Mouse (Mus musculus) kidney, postnatal 0 days (tissue): ENCODE measurements at regions not wholly inside any gene's neighbourhood (a gene's known extent, or its start where the extent isn't known, plus 50 kb on each side); places are given as distances from the start of the nearest gene placed in this dataset.

Experiments used
- ATAC-seq: fragments of 200-750 bp; cut with Nextera tagmentation; replicated peaks from 2 replicates; pipeline ENCODE4 v1.8.0; 2017; ENCODE audit warnings: low read depth, moderate number of reproducible peaks, moderate TSS enrichment, moderate library complexity; ENCODE audit not compliant: low FRiP score
- DNase-seq: peaks from one replicate; pipeline ENCODE4 v3.0.0-alpha.2; 2016; ENCODE audit warnings: low spot score
- H3K27ac ChIP-seq: fragments of 300-500 bp; sonication (generic); 2 replicates; pipeline ENCODE4 v1.5.1; 2014; ENCODE audit warnings: mild to moderate bottlenecking
- H3K27me3 ChIP-seq: fragments of 300-500 bp; sonication (generic); 2 replicates; pipeline ENCODE4 v1.6.1; 2014; ENCODE audit warnings: low read length, mixed read lengths; ENCODE audit not compliant: insufficient read depth
- H3K36me3 ChIP-seq: fragments of 300-500 bp; sonication (generic); 2 replicates; pipeline ENCODE4 v1.6.1; 2014; ENCODE audit warnings: low read length, mixed read lengths; ENCODE audit not compliant: insufficient read depth
- H3K4me1 ChIP-seq: fragments of 300-500 bp; sonication (generic); replicated peaks from 2 replicates; pipeline ENCODE4 v1.6.1; 2014; ENCODE audit warnings: antibody characterized with exemption, low read length, mixed read lengths; ENCODE audit not compliant: insufficient read depth
- H3K4me2 ChIP-seq: fragments of 300-500 bp; sonication (generic); 2 replicates; pipeline ENCODE4 v1.6.1; 2014; ENCODE audit warnings: mild to moderate bottlenecking, low read length, moderate library complexity, mixed read lengths
- H3K4me3 ChIP-seq: fragments of 300-500 bp; sonication (generic); replicated peaks from 2 replicates; pipeline ENCODE4 v1.5.1; 2014; ENCODE audit warnings: low read depth, low read length
- H3K9ac ChIP-seq: fragments of 300-500 bp; sonication (generic); 2 replicates; pipeline ENCODE4 v1.6.1; 2014; ENCODE audit warnings: low read depth, low read length
- H3K9me3 ChIP-seq: fragments of 300-500 bp; sonication (generic); replicated peaks from 2 replicates; pipeline ENCODE4 v1.6.1; 2016; ENCODE audit warnings: low read length, inconsistent platforms, mixed read lengths
- CTCF ChIP-seq: IDR thresholded peaks from 2 replicates; pipeline ENCODE4 v1.5.1; 2016; ENCODE audit warnings: antibody characterized with exemption, low read depth, mild to moderate bottlenecking, moderate library complexity
- WGBS: fragments of 180-500 bp; shearing (Covaris S2); extraction: QIAGEN DNeasy Blood & Tissue Kit; methylation state at CpG from one replicate; pipeline ENCODE4 v1.1.7; 2014; 5-methylcytosine and 5-hydroxymethylcytosine counted together

- H3K27ac ChIP-seq: no peak overlapping the region
- no peak for DNase-seq
- no peaks in the 10 kb centered on the region for H3K4me1 ChIP-seq
- no peak for TF ChIP-seq CTCF
- H3K36me3 ChIP-seq: no peaks in the 10 kb centered on the region
- H3K27me3 ChIP-seq: no peaks in the 10 kb centered on the region
- H3K9ac ChIP-seq: no peak overlapping the region
- 69% methylated on average over 8 of the region's 8 CpGs for WGBS
- no peaks in the 10 kb centered on the region for H3K9me3 ChIP-seq
- no peak overlapping the region for H3K4me3 ChIP-seq
- ATAC-seq: no peak
- no peak overlapping the region for H3K4me2 ChIP-seq
Observed at GRCm38 (mm10) chr4:29665561-29665960, 852.6 kb downstream of the Epha7 start.

GRCm38 (mm10) chr4:29694153-29694552, 881.2 kb downstream of the Epha7 start:
- H3K27ac ChIP-seq: no peak overlapping the region
- no peak for DNase-seq
- H3K4me3 ChIP-seq: no peak overlapping the region
- H3K4me2 ChIP-seq: no peak overlapping the region
- H3K9me3 ChIP-seq: no peaks in the 10 kb centered on the region
- ATAC-seq: no peak
- no peaks in the 10 kb centered on the region for H3K4me1 ChIP-seq
- WGBS: 59% methylated on average over 3 of the region's 3 CpGs
- TF ChIP-seq CTCF: no peak
- H3K27me3 ChIP-seq: no peaks in the 10 kb centered on the region
- H3K36me3 ChIP-seq: no peaks in the 10 kb centered on the region
- H3K9ac ChIP-seq: no peak overlapping the region

GRCm38 (mm10) chr4:29732513-29732912, 919.6 kb downstream of the Epha7 start:
- no peak for DNase-seq
- WGBS: 64% methylated on average over 3 of the region's 3 CpGs
- no peak for ATAC-seq
- no peak for TF ChIP-seq CTCF
- Histone ChIP-seq H3K4me1 (no peaks in the 10 kb centered on the region), H3K9me3 (no peaks in the 10 kb centered on the region), H3K4me3 (no peak overlapping the region), H3K9ac (no peak overlapping the region), H3K4me2 (no peak overlapping the region), H3K36me3 (no peaks in the 10 kb centered on the region), H3K27me3 (no peaks in the 10 kb centered on the region), H3K27ac (no peak overlapping the region)

- Histone ChIP-seq H3K9me3 (no peaks in the 10 kb centered on the region), H3K4me2 (no peak overlapping the region)
Observed at GRCm38 (mm10) chr4:29741991-29742390, 929.1 kb downstream of the Epha7 start.

GRCm38 (mm10) chr4:29742746-29743145, 929.8 kb downstream of the Epha7 start:
- Histone ChIP-seq H3K4me1 (no peaks in the 10 kb centered on the region), H3K27me3 (no peaks in the 10 kb centered on the region), H3K9ac (no peak overlapping the region), H3K27ac (no peak overlapping the region), H3K36me3 (no peaks in the 10 kb centered on the region), H3K9me3 (no peaks in the 10 kb centered on the region), H3K4me3 (no peak overlapping the region), H3K4me2 (no peak overlapping the region)
- TF ChIP-seq CTCF: no peak
- ATAC-seq: no peak
- WGBS: 43% methylated on average over 2 of the region's 2 CpGs
- no peak for DNase-seq

More at GRCm38 (mm10) chr4:29741991-29742390, 929.1 kb downstream of the Epha7 start:
- Histone ChIP-seq H3K9ac (no peak overlapping the region), H3K4me1 (no peaks in the 10 kb centered on the region), H3K4me3 (no peak overlapping the region), H3K27ac (no peak overlapping the region), H3K36me3 (no peaks in the 10 kb centered on the region), H3K27me3 (no peaks in the 10 kb centered on the region)
- TF ChIP-seq CTCF: no peak
- no peak for DNase-seq
- ATAC-seq: no peak
- WGBS: 70% methylated on average over 5 of the region's 5 CpGs
